Mouse (Mus musculus): ENCODE results near the gene Cnbp. TPM values are rescaled to one million over a fixed set of nuclear protein-coding genes. Genes with fewer than 3 reads are reported as not detected.

The Cnbp gene
- polyA plus RNA-seq, 1 experiment from 2014 or later = 747 TPM

GRCm38 (mm10) chr6:87805448-87805847 is 45.5 kb downstream of the Cnbp start:
- H3K9me3 ChIP-seq (ENCODE audit: control insufficient read depth, low read length) = no peaks in the 10 kb centered on the region
- H3K4me2 ChIP-seq (ENCODE audit: low read length) = no peak overlapping the region
- WGBS = 88% methylated on average over 7 of the region's 7 CpGs
- no peak overlapping the region for H3K27ac ChIP-seq (replicated peaks in 1 of 2; ENCODE audit: control insufficient read depth in 1 of 2, insufficient read depth in 1 of 2, low read depth in 2 of 2, low read length in 2 of 2)
- H3K36me3 ChIP-seq (ENCODE audit: control insufficient read depth, insufficient read depth, low read length) = 0 out of 2 replicates have a peak, but pooled peaks cover 2% of the 10 kb centered on the region
- H3K4me3 ChIP-seq (ENCODE audit: control insufficient read depth in 1 of 2, insufficient read depth in 1 of 2, low read depth in 1 of 2, low read length in 2 of 2) = no peak overlapping the region
- H3K4me1 ChIP-seq (ENCODE audit: control insufficient read depth in 2 of 2, insufficient read depth in 2 of 2, low read length in 2 of 2) = peaks cover 2 to 8% of the 10 kb centered on the region in 2 experiments; a peak in 3 of 4 replicates
- no peak overlapping the region for H3K9ac ChIP-seq (ENCODE audit: low read length)
- no peaks in the 10 kb centered on the region for H3K27me3 ChIP-seq (ENCODE audit: control insufficient read depth, insufficient read depth, low read length)
- ATAC-seq (ENCODE audit: insufficient number of reproducible peaks, insufficient read depth, low FRiP score, low read depth) = no peak

DNA sequence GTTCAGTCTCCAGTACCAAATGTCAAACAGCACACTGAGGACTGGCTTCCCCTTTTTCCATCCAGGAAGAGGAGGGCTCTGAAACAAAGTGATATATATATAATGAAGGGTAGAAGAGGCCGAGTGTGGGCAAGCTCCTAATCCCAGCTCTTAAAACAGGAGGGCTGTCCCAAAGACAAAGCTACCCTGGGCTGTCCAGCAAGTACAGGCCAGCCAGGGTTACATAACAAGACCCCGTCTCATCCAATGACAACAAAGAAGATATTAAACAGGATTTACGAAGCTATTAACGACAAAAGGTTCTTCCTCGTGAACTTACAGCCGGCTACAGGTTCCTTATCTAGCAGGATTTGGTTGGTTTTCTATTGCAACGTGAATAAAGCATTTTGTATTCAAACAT is 46.0 kb downstream of the Cnbp start:
- Histone ChIP-seq H3K4me1 (ENCODE audit: control insufficient read depth in 2 of 2, insufficient read depth in 2 of 2, low read length in 2 of 2) (peaks cover 2 to 3% of the 10 kb centered on the region in 2 experiments; a peak in 2 of 4 replicates), H3K4me2 (ENCODE audit: low read length) (no peak overlapping the region), H3K9ac (ENCODE audit: low read length) (no peak overlapping the region), H3K27me3 (ENCODE audit: control insufficient read depth, insufficient read depth, low read length) (no peaks in the 10 kb centered on the region), H3K4me3 (ENCODE audit: control insufficient read depth in 1 of 2, insufficient read depth in 1 of 2, low read depth in 1 of 2, low read length in 2 of 2) (no peak overlapping the region), H3K27ac (replicated peaks in 1 of 2; ENCODE audit: control insufficient read depth in 1 of 2, insufficient read depth in 1 of 2, low read depth in 2 of 2, low read length in 2 of 2) (no peak overlapping the region), H3K36me3 (ENCODE audit: control insufficient read depth, insufficient read depth, low read length) (0 out of 2 replicates have a peak, but pooled peaks cover 2% of the 10 kb centered on the region), H3K9me3 (ENCODE audit: control insufficient read depth, low read length) (no peaks in the 10 kb centered on the region)
- no peak for ATAC-seq (ENCODE audit: insufficient number of reproducible peaks, insufficient read depth, low FRiP score, low read depth)
- WGBS = 79% methylated on average over 7 of the region's 7 CpGs

DNA sequence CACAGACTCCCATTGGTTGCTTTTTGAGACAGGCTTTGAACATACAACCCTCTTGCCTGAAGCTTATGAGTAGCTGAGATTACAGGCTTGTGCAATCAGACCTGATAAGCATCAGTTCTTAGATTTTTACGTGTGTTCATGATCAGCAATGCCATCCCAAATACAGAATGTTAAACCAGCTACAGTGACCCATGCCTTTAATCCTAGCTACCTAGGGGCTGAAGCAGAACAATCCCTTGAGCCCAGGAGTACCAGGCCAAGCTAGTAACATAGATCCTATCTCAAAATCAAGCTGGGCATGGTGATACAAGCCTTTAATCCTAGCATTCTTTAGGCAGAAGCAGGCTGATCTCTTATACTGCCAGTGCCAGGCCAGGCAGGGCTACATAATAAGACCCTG is 46.9 kb downstream of the Cnbp start:
- H3K27me3 ChIP-seq (ENCODE audit: control insufficient read depth, insufficient read depth, low read length) = no peaks in the 10 kb centered on the region
- H3K9me3 ChIP-seq (ENCODE audit: control insufficient read depth, low read length) = no peaks in the 10 kb centered on the region
- 78% methylated on average over 1 of the region's 1 CpGs for WGBS
- no peak overlapping the region for H3K4me2 ChIP-seq (ENCODE audit: low read length)
- H3K9ac ChIP-seq (ENCODE audit: low read length) = no peak overlapping the region
- peaks cover 0 to 2% of the 10 kb centered on the region in 2 experiments; a peak in 1 of 4 replicates for H3K4me1 ChIP-seq (ENCODE audit: control insufficient read depth in 2 of 2, insufficient read depth in 2 of 2, low read length in 2 of 2)
- H3K4me3 ChIP-seq (ENCODE audit: control insufficient read depth in 1 of 2, insufficient read depth in 1 of 2, low read depth in 1 of 2, low read length in 2 of 2) = no peak overlapping the region
- no peak for ATAC-seq (ENCODE audit: insufficient number of reproducible peaks, insufficient read depth, low FRiP score, low read depth)
- 0 out of 2 replicates have a peak, but pooled peaks cover 2% of the 10 kb centered on the region for H3K36me3 ChIP-seq (ENCODE audit: control insufficient read depth, insufficient read depth, low read length)
- no peak overlapping the region for H3K27ac ChIP-seq (replicated peaks in 1 of 2; ENCODE audit: control insufficient read depth in 1 of 2, insufficient read depth in 1 of 2, low read depth in 2 of 2, low read length in 2 of 2)

GRCm38 (mm10) chr6:87802462-87802861 is 48.4 kb downstream of the Cnbp start:
- ATAC-seq (ENCODE audit: insufficient number of reproducible peaks, insufficient read depth, low FRiP score, low read depth) = no peak
- 77% methylated on average over 5 of the region's 7 CpGs for WGBS
- 0 out of 2 replicates have a peak, but pooled peaks cover 2% of the 10 kb centered on the region for H3K36me3 ChIP-seq (ENCODE audit: control insufficient read depth, insufficient read depth, low read length)

DNA sequence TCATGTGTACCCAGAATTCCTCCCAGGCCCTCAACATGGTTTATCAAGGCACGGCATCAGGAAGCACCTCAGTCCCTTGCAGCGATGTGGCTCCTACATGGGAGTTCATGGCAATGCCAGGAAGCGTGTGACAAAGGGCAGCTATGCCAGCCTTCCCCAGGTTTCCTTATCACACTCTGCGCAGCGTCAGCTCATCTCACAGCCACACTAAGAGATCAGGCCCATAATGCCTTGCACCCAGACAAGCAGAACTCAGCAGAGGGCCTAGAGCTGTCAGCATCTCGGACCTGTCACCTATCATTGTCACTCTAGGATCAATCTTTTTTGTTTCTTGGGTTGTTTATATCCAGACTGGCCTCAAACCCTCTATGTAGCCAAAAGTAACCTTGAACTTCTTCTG is 51.3 kb downstream of the Cnbp start:
- no peak overlapping the region for H3K27ac ChIP-seq (replicated peaks in 1 of 2; ENCODE audit: control insufficient read depth in 1 of 2, insufficient read depth in 1 of 2, low read depth in 2 of 2, low read length in 2 of 2)
- H3K9me3 ChIP-seq (ENCODE audit: control insufficient read depth, low read length) = no peaks in the 10 kb centered on the region
- no peak overlapping the region for H3K9ac ChIP-seq (ENCODE audit: low read length)
- peaks cover 0 to under 1% of the 10 kb centered on the region in 2 experiments; a peak in 1 of 4 replicates for H3K4me1 ChIP-seq (ENCODE audit: control insufficient read depth in 2 of 2, insufficient read depth in 2 of 2, low read length in 2 of 2)
- ATAC-seq (ENCODE audit: insufficient number of reproducible peaks, insufficient read depth, low FRiP score, low read depth) = no peak
- 63% methylated on average over 6 of the region's 6 CpGs for WGBS
- H3K27me3 ChIP-seq (ENCODE audit: control insufficient read depth, insufficient read depth, low read length) = no peaks in the 10 kb centered on the region
- H3K36me3 ChIP-seq (ENCODE audit: control insufficient read depth, insufficient read depth, low read length) = 0 out of 2 replicates have a peak, but pooled peaks cover 2% of the 10 kb centered on the region
- H3K4me2 ChIP-seq (ENCODE audit: low read length) = no peak overlapping the region
- H3K4me3 ChIP-seq (ENCODE audit: control insufficient read depth in 1 of 2, insufficient read depth in 1 of 2, low read depth in 1 of 2, low read length in 2 of 2) = no peak overlapping the region

More at GRCm38 (mm10) chr6:87802462-87802861, 48.4 kb downstream of the Cnbp start:
- H3K4me2 ChIP-seq (ENCODE audit: low read length) = no peak overlapping the region
- no peaks in the 10 kb centered on the region for H3K9me3 ChIP-seq (ENCODE audit: control insufficient read depth, low read length)
- no peak overlapping the region for H3K4me3 ChIP-seq (ENCODE audit: control insufficient read depth in 1 of 2, insufficient read depth in 1 of 2, low read depth in 1 of 2, low read length in 2 of 2)
- H3K4me1 ChIP-seq (ENCODE audit: control insufficient read depth in 2 of 2, insufficient read depth in 2 of 2, low read length in 2 of 2) = peaks cover 0 to 2% of the 10 kb centered on the region in 2 experiments; a peak in 1 of 4 replicates
- no peak overlapping the region for H3K9ac ChIP-seq (ENCODE audit: low read length)
- H3K27ac ChIP-seq (replicated peaks in 1 of 2; ENCODE audit: control insufficient read depth in 1 of 2, insufficient read depth in 1 of 2, low read depth in 2 of 2, low read length in 2 of 2) = no peak overlapping the region
- no peaks in the 10 kb centered on the region for H3K27me3 ChIP-seq (ENCODE audit: control insufficient read depth, insufficient read depth, low read length)

DNA sequence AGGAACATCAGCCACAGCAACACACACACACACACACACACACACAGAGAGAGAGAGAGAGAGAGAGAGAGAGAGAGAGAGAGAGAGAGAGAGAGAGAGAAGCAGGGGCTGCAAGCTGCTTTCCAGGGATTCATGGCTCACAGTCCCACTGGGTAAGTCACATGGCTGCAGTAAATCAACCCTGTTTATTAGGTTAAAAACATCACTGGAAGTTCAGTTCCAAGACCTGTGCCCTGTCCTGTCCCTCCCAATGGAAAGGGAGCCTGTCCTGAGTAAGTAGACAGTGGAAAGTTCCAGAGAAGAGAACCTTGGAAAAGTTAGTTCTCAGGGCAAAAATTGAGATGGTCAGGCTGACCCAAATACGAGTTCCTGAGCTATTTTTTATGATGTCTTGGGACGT is 53.6 kb downstream of the Cnbp start:
- H3K36me3 ChIP-seq (ENCODE audit: control insufficient read depth, insufficient read depth, low read length) = peaks cover 6% of the 10 kb centered on the region
- no peaks in the 10 kb centered on the region for H3K9me3 ChIP-seq (ENCODE audit: control insufficient read depth, low read length)
- no peak overlapping the region for H3K27ac ChIP-seq (replicated peaks in 1 of 2; ENCODE audit: control insufficient read depth in 1 of 2, insufficient read depth in 1 of 2, low read depth in 2 of 2, low read length in 2 of 2)
- WGBS = 46% methylated on average over 2 of the region's 2 CpGs
- no peak overlapping the region for H3K4me3 ChIP-seq (ENCODE audit: control insufficient read depth in 1 of 2, insufficient read depth in 1 of 2, low read depth in 1 of 2, low read length in 2 of 2)
- H3K9ac ChIP-seq (ENCODE audit: low read length) = no peak overlapping the region
- H3K4me1 ChIP-seq (ENCODE audit: control insufficient read depth in 2 of 2, insufficient read depth in 2 of 2, low read length in 2 of 2) = peaks cover 0 to 2% of the 10 kb centered on the region in 2 experiments; a peak in 1 of 4 replicates
- H3K27me3 ChIP-seq (ENCODE audit: control insufficient read depth, insufficient read depth, low read length) = no peaks in the 10 kb centered on the region
- no peak for ATAC-seq (ENCODE audit: insufficient number of reproducible peaks, insufficient read depth, low FRiP score, low read depth)
- no peak overlapping the region for H3K4me2 ChIP-seq (ENCODE audit: low read length)

DNA sequence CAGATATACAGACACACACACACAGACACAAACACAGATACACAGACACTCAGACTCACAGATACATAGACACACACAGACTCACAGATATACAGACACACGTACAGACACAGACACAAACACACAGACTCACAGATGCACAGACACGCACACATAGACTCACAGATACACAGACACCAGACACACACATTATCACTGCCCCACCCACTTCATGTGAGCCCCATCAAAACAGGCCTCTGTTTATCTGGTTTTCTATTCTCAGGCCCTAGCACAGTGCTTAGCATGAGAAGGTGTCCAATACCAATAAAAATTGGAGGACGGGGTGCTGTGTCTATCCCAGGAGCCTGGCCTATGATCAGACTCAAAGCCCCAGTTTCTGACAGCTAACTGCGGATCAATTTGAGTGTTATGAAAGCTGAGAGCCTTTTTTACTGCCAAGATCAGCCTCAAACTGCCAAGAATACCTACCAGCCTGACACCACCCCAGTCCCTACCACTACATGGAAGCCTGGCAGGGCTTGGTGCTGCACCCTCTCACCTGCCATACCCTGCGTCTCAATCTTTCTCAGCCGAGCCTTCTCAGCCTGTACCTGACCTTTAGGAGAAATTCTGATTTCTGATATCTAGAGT is 54.5 kb downstream of the Cnbp start:
- Histone ChIP-seq H3K9ac (ENCODE audit: low read length) (no peak overlapping the region), H3K4me1 (ENCODE audit: control insufficient read depth in 2 of 2, insufficient read depth in 2 of 2, low read length in 2 of 2) (peaks cover 0 to 2% of the 10 kb centered on the region in 2 experiments; a peak in 1 of 4 replicates), H3K9me3 (ENCODE audit: control insufficient read depth, low read length) (no peaks in the 10 kb centered on the region), H3K4me3 (ENCODE audit: control insufficient read depth in 1 of 2, insufficient read depth in 1 of 2, low read depth in 1 of 2, low read length in 2 of 2) (no peak overlapping the region), H3K4me2 (ENCODE audit: low read length) (no peak overlapping the region), H3K27ac (replicated peaks in 1 of 2; ENCODE audit: control insufficient read depth in 1 of 2, insufficient read depth in 1 of 2, low read depth in 2 of 2, low read length in 2 of 2) (no peak overlapping the region), H3K27me3 (ENCODE audit: control insufficient read depth, insufficient read depth, low read length) (no peaks in the 10 kb centered on the region), H3K36me3 (ENCODE audit: control insufficient read depth, insufficient read depth, low read length) (peaks cover 12% of the 10 kb centered on the region)
- 87% methylated on average over 6 of the region's 6 CpGs for WGBS
- no peak for ATAC-seq (ENCODE audit: insufficient number of reproducible peaks, insufficient read depth, low FRiP score, low read depth)
